Mouse (Mus musculus): Measurements from ENCODE around the gene Mlh3. TPM values are rescaled to one million over a fixed set of nuclear protein-coding genes. Genes with fewer than 3 reads are reported as not detected.

Mlh3 gene
- total RNA-seq, 2 experiments from 2014 or later, result 8.3 to 8.6 TPM

GRCm38 (mm10) chr12:85252083-85252482 is 18.3 kb downstream of the Mlh3 start:
- intact Hi-C loops (cut with DNase I), result no loop called here
- DNase-seq, result no peak

- intact Hi-C loops (cut with DNase I), result no loop called here
- DNase-seq, result no peak
Observed at GRCm38 (mm10) chr12:85237553-85237952, 32.8 kb downstream of the Mlh3 start.

GRCm38 (mm10) chr12:85233376-85234358 is 36.7 kb downstream of the Mlh3 start:
- intact Hi-C loops (cut with DNase I), result no loop called here
- DNase-seq, result no peak

GRCm38 (mm10) chr12:85227876-85228599 is 42.4 kb downstream of the Mlh3 start:
- intact Hi-C loops (cut with DNase I), result no loop called here
- DNase-seq, result peak in 1 of 2 experiments; percentile 18

DNA sequence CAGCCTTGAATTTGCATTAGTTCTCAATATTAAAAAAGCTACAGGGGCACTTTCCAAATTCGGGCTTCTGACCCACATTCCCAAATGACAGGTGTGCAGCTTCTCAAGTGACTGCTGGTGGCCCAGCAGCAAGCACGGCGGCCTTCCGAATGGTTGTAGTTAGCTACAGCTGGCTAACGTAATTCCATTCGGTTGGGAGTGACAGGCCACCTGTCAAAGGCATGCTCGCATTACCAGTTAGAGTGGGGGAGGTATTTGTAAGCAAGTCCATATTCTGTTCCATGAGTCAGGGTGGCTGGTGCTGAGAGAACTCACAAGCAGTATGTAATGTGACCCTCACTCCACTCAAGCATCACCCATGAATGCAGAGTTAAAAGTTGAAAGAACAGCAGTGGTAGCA is 43.2 kb downstream of the Mlh3 start:
- intact Hi-C loops (cut with DNase I), result no loop called here
- no peak for DNase-seq

DNA sequence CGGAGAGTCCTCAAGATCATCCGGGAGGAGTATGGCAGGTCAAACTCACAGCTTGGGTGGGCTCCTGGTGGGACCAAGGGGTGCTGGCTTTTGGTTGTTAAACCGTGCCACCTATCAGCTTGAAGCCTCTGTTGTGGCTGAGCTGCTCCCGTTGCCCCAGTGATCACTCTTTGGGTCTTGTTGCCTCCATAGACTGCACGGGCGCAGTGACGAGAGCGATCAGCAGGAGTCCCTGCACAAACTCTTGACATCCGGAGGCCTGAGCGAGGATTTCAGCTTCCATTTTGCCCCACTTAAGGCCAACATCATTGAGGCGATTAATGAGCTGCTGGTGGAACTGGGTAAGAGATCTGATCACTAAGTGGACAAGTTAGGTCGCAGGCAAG is 50.5 kb downstream of the Mlh3 start:
- intact Hi-C loops (cut with DNase I), result loop anchor here (2.0 to 5.0 kb wide), 3 partner anchors 47 to 57 kb away; no protein-coding TSS in a partner anchor
- DNase-seq, result no peak

- DNase-seq, result peak; percentile 99 to 100
- intact Hi-C loops (cut with DNase I), result loop anchor here (2.0 to 5.0 kb wide), 2 partner anchors 51 to 58 kb away; no protein-coding TSS in a partner anchor
Observed at GRCm38 (mm10) chr12:85219236-85219904, 51.0 kb downstream of the Mlh3 start, which contains the start of gene Eif2b2. Gene Eif2b2, plus strand, starts transcription at chr12:85219481.

GRCm38 (mm10) chr12:85217733-85218310 is 52.6 kb downstream of the Mlh3 start:
- intact Hi-C loops (cut with DNase I), result loop anchor here (2.0 to 5.0 kb wide), 2 partner anchors 49 to 59 kb away; no protein-coding TSS in a partner anchor

DNA sequence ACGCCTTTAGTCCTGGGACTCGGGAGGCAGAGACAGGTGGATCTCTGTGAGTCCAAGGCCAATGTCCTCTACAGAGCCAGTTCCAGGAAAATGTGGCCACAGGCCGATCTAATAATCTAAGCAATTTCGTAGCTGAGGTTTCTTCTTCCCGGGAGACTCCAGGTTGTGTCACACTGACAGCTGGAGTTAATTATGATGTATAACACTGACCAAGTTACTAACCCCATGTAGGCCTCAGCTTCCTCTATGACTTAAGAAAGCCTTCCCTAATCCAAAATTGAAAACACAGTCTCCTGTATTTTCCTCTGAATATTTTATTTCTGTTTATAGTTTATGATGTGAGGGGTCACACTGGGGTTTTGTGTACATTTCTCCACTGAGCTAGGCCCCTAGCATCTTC is 55.4 kb downstream of the Mlh3 start:
- intact Hi-C loops (cut with DNase I), result loop anchor here (5.0 kb wide), 1 partner anchor 62 kb away; no protein-coding TSS in a partner anchor
- no peak for DNase-seq

More at GRCm38 (mm10) chr12:85217733-85218310, 52.6 kb downstream of the Mlh3 start:
- no peak for DNase-seq

- intact Hi-C loops (cut with DNase I), result no loop called here
- no peak for DNase-seq
Observed at GRCm38 (mm10) chr12:85208687-85209199, 61.7 kb downstream of the Mlh3 start.

DNA sequence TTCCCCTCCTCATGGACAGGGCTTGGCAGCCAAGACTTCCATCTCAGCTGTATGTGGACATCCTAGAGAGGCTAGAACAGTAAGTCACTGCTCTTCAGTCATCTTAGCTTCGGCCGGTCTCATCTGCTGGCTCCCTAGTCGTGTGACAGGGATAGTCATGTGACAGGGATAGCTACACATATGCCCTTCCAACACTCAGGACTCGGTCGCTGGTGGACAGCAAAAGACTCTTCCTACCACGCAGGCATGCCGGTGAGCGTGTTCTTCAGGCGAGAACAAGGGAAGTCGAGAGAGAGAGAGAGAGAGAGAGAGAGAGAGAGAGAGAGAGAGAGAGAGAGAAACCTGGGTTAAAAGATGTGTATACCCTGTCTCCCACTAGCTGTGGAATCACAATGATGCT is 65.0 kb downstream of the Mlh3 start:
- no peak for DNase-seq
- intact Hi-C loops (cut with DNase I), result no loop called here

DNA sequence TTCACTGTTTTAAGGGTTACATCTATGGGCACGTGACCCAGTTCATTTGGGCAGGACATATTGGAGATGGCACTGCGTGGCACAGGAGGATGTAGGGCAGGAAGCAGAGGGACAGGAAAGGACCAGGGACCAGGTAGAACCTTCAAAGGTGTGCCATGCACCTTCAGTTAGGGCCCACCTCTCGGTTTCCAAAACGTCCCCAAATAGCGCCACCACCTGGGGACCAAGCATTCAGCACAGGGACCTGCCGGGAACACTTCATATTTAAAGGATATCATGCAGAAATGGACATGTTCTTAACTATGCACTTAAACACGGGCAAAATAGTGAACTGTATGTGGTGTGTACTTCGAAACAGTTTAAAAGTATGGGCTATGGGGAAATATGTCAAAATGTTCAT is 66.3 kb downstream of the Mlh3 start:
- no peak for DNase-seq
- intact Hi-C loops (cut with DNase I), result no loop called here

GRCm38 (mm10) chr12:85203699-85204098 is 66.7 kb downstream of the Mlh3 start:
- intact Hi-C loops (cut with DNase I), result no loop called here
- no peak for DNase-seq

DNA sequence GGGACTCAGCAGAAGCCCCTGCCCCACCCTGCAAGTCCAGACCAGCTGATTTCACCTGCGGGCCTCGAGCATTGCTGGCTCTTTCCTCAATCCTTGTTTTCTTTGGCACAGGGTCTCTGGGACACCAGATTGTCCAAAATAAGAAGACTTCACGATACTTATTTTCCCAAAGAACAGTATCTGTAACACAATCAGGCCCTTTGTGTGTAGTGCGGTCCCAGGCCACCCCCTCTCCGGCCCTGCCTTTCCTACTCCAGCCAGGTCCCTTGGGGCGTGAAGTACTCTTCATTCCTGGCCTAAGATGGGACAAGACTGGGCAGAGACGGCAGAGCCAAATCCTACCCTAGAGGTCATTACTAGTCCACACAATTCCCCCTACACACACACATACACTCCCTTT is 68.2 kb downstream of the Mlh3 start:
- no peak for DNase-seq
- intact Hi-C loops (cut with DNase I), result no loop called here

- no peak for DNase-seq
- intact Hi-C loops (cut with DNase I), result no loop called here
Observed at GRCm38 (mm10) chr12:85201830-85202147, 68.6 kb downstream of the Mlh3 start.

- intact Hi-C loops (cut with DNase I), result no loop called here
- DNase-seq, result no peak
Observed at GRCm38 (mm10) chr12:85200929-85201829, 69.2 kb downstream of the Mlh3 start.

DNA sequence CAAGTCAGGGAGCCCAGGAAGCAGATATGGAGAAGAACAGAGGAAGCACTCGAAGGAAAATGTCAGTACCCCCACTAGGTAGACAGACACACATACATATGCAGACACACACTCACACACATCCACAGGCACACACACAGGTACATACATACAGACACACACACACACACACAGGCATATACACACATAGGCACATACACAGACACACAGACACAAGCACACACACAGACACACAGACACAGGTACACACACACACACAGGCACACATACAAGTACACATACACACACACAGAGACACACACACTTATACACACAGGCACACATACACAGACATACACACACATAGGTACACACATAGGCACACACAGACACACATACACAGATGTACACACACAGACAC is 70.4 kb downstream of the Mlh3 start:
- no peak for DNase-seq
- intact Hi-C loops (cut with DNase I), result no loop called here

DNA sequence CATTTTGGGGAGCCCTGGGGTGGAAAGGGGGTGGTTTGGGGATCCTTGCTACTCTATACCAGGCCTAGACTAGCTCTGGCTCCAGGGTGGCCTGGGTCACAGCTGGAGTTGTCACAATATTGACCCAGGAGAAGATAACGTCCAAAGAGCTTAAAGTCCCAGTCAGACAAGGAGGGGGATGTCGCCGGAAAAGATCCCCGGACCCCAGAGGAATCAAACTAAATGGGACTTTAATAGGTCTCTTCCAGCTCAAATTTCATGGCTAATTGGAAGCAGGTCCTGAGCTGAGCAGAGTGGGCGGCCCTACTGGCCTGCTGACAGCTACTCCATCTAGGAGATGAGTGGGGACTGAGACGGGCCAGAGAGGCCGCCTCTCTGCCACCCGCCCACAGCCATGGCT is 72.5 kb downstream of the Mlh3 start:
- no peak for DNase-seq
- intact Hi-C loops (cut with DNase I), result no loop called here

GRCm38 (mm10) chr12:85197371-85197770 is 73.0 kb downstream of the Mlh3 start:
- intact Hi-C loops (cut with DNase I), result no loop called here
- no peak for DNase-seq

All from heart, postnatal 14 days (tissue).